Mouse (Mus musculus) midbrain, postnatal 0 days (tissue): ENCODE data around the gene 4930518I15Rik. TPM values are rescaled to one million over a fixed set of nuclear protein-coding genes. Genes with fewer than 3 reads are reported as not detected.
A peak's percentile ranks its signal among the peaks of the same experiment; 100 is the strongest.

Experiments
- ATAC-seq: fragments of 200-750 bp; cut with Nextera tagmentation; 2 replicates; pipeline ENCODE4 v1.8.0; 2017; ENCODE audit warnings: moderate number of reproducible peaks, mild to moderate bottlenecking, moderate TSS enrichment, moderate library complexity; ENCODE audit not compliant: low FRiP score
- DNase-seq: peaks from one replicate; pipeline ENCODE4 v3.0.0-alpha.2; 2015; ENCODE audit warnings: low spot score
- H3K27ac ChIP-seq: fragments of 300-500 bp; sonication (generic); 2 replicates; pipeline ENCODE4 v1.5.1; 2014; ENCODE audit warnings: low read depth, mild to moderate bottlenecking, low read length, mixed read lengths
- H3K27me3 ChIP-seq: fragments of 300-500 bp; sonication (generic); 2 replicates; pipeline ENCODE4 v1.6.1; 2014; ENCODE audit warnings: low read length, control low read depth, mixed read lengths; ENCODE audit not compliant: insufficient read depth
- H3K36me3 ChIP-seq: fragments of 300-500 bp; sonication (generic); 2 replicates; pipeline ENCODE4 v1.6.1; 2014; ENCODE audit warnings: low read length, control low read depth, mixed read lengths; ENCODE audit not compliant: insufficient read depth
- H3K4me1 ChIP-seq: fragments of 300-500 bp; sonication (generic); 2 replicates; pipeline ENCODE4 v1.6.1; 2014; ENCODE audit warnings: mild to moderate bottlenecking, control low read depth, antibody characterized with exemption, low read length, mixed read lengths; ENCODE audit not compliant: insufficient read depth
- H3K4me2 ChIP-seq: fragments of 300-500 bp; sonication (generic); 2 replicates; pipeline ENCODE4 v1.6.1; 2014; ENCODE audit warnings: low read depth, mild to moderate bottlenecking, low read length, mixed read lengths; ENCODE audit not compliant: poor library complexity, severe bottlenecking
- H3K4me3 ChIP-seq: fragments of 300-500 bp; sonication (generic); 2 replicates; pipeline ENCODE4 v1.5.1; 2014; ENCODE audit warnings: low read depth, mild to moderate bottlenecking, low read length, moderate library complexity
- H3K9ac ChIP-seq: fragments of 300-500 bp; sonication (generic); replicated peaks from 2 replicates; pipeline ENCODE4 v1.6.1; 2014; ENCODE audit warnings: mild to moderate bottlenecking, low read length, moderate library complexity, mixed read lengths; ENCODE audit not compliant: poor library complexity, severe bottlenecking
- H3K9me3 ChIP-seq: fragments of 300-500 bp; sonication (generic); 2 replicates; pipeline ENCODE4 v1.6.1; 2016; ENCODE audit warnings: low read length, control low read depth
- CTCF ChIP-seq: IDR thresholded peaks from 2 replicates; pipeline ENCODE4 v1.5.1; 2016; ENCODE audit warnings: antibody characterized with exemption, mild to moderate bottlenecking
- WGBS: fragments of 180-500 bp; shearing (Covaris S2); extraction: QIAGEN DNeasy Blood & Tissue Kit; methylation state at CpG from one replicate; pipeline ENCODE4 v1.1.7; 2014; 5-methylcytosine and 5-hydroxymethylcytosine counted together
- polyA plus RNA-seq: library from polyadenylated mRNA; unstranded; fragments of >200 nt; fragmentation: Nextera tagmentation; extraction: Ambion mirVana; gene quantifications from 2 replicates; pipeline ENCODE4 v1.2.1, GENCODE M21; 2015
- total RNA-seq: library from RNA; depleted of rRNA; stranded (reverse); fragments of >200 nt; gene quantifications from 2 replicates; pipeline ENCODE4 v1.2.3, GENCODE M21; 2014

The 4930518I15Rik gene
- total and polyA plus RNA-seq, 2 experiments from 2014 or later, result 0.99 to 2.9 TPM

GRCm38 (mm10) chr2:156816116-156816515, 41.6 kb downstream of the 4930518I15Rik start:
- 74% methylated on average over 1 of the region's 1 CpGs for WGBS
- Histone ChIP-seq H3K4me1 (no peaks in the 10 kb centered on the region), H3K9me3 (no peaks in the 10 kb centered on the region), H3K4me3 (no peak overlapping the region), H3K27ac (no peak overlapping the region), H3K9ac (no peak overlapping the region), H3K27me3 (no peaks in the 10 kb centered on the region), H3K4me2 (no peak overlapping the region), H3K36me3 (no peaks in the 10 kb centered on the region)
- TF ChIP-seq CTCF, result no peak
- no peak for DNase-seq
- no peak for ATAC-seq

GRCm38 (mm10) chr2:156815412-156815811, 42.3 kb downstream of the 4930518I15Rik start:
- DNase-seq (no peak), ATAC-seq (no peak)
- H3K27ac ChIP-seq, result no peak overlapping the region
- H3K4me2 ChIP-seq, result no peak overlapping the region
- no peak overlapping the region for H3K9ac ChIP-seq
- no peak for TF ChIP-seq CTCF
- H3K27me3 ChIP-seq, result no peaks in the 10 kb centered on the region
- H3K4me3 ChIP-seq, result no peak overlapping the region
- H3K4me1 ChIP-seq, result no peaks in the 10 kb centered on the region
- H3K36me3 ChIP-seq, result no peaks in the 10 kb centered on the region
- no peaks in the 10 kb centered on the region for H3K9me3 ChIP-seq
- 73% methylated on average over 3 of the region's 3 CpGs for WGBS

- H3K4me1 ChIP-seq, result no peaks in the 10 kb centered on the region
- DNase-seq (no peak), ATAC-seq (no peak)
- no peak overlapping the region for H3K4me3 ChIP-seq
- no peaks in the 10 kb centered on the region for H3K36me3 ChIP-seq
- no peak overlapping the region for H3K4me2 ChIP-seq
- H3K9me3 ChIP-seq, result no peaks in the 10 kb centered on the region
- TF ChIP-seq CTCF, result no peak
- 34% methylated on average over 5 of the region's 5 CpGs for WGBS
- H3K27me3 ChIP-seq, result no peaks in the 10 kb centered on the region
- no peak overlapping the region for H3K27ac ChIP-seq
- H3K9ac ChIP-seq, result no peak overlapping the region
These were observed 42.9 kb downstream of the 4930518I15Rik start for GRCm38 (mm10) chr2:156814893-156815292.

DNA sequence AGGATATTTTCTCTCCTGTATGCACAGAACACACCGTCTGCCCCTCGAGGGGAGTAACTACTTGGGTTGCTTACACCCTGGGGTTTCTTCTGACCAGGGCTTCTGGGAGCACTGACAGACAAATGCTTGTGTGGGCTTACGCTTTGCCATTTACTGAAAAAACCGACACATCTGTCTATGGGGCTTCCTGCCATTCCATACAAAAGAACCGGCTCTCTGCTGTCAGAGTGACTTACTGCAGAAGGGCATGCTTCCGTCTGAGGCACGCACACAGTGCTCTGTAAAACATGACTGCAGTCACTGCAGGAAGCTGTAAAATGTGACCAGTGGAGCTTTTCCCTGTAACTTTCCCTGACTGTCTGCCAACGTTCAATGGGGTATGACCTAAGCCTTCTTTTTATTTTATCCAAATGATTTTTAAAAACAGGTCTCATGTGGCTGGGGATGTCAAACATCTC, 43.4 kb downstream of the 4930518I15Rik start:
- no peak for TF ChIP-seq CTCF
- Histone ChIP-seq H3K4me3 (no peak overlapping the region), H3K4me1 (no peaks in the 10 kb centered on the region), H3K27me3 (no peaks in the 10 kb centered on the region), H3K36me3 (no peaks in the 10 kb centered on the region), H3K9ac (no peak overlapping the region), H3K27ac (no peak overlapping the region), H3K9me3 (no peaks in the 10 kb centered on the region), H3K4me2 (no peak overlapping the region)
- DNase-seq (peak; percentile 11), ATAC-seq (no peak)
- WGBS, result 9% methylated on average over 8 of the region's 8 CpGs

DNA sequence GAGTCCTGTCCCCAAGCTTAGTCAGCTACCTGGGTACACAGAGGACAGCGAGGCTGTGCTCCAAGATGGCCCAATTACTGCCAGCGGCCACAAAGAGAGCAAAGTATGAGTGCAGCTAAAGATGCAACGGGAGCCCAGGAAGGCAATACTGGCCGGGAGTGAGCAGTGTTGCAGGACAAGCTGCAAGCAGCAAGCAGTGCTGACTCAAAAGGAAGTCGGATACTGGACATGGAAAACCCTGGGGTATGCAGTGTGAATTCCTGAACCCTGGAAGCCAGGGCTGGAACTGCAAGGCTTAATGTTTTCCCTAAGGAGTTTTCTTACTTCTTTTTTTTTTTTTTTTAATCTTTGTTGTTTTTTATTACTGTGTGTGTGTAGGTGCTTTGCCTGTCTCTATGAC, 46.2 kb downstream of the 4930518I15Rik start:
- no peak for DNase-seq
- no peaks in the 10 kb centered on the region for H3K27me3 ChIP-seq
- ATAC-seq, result no peak
- WGBS, result 64% methylated on average over 5 of the region's 5 CpGs
- H3K4me3 ChIP-seq, result no peak overlapping the region
- no peak overlapping the region for H3K27ac ChIP-seq
- no peaks in the 10 kb centered on the region for H3K36me3 ChIP-seq
- H3K4me1 ChIP-seq, result no peaks in the 10 kb centered on the region
- no peak overlapping the region for H3K9ac ChIP-seq
- no peak for TF ChIP-seq CTCF
- H3K9me3 ChIP-seq, result no peaks in the 10 kb centered on the region
- H3K4me2 ChIP-seq, result no peak overlapping the region

GRCm38 (mm10) chr2:156810716-156811115, 47.0 kb downstream of the 4930518I15Rik start:
- no peak for DNase-seq
- Histone ChIP-seq H3K36me3 (no peaks in the 10 kb centered on the region), H3K4me2 (no peak overlapping the region), H3K27me3 (no peaks in the 10 kb centered on the region), H3K9ac (no peak overlapping the region), H3K4me1 (no peaks in the 10 kb centered on the region), H3K27ac (no peak overlapping the region), H3K9me3 (no peaks in the 10 kb centered on the region), H3K4me3 (no peak overlapping the region)
- no peak for ATAC-seq
- 97% methylated on average over 10 of the region's 10 CpGs for WGBS
- TF ChIP-seq CTCF, result no peak
